Mouse (Mus musculus) erythroblast, adult 5-6 weeks (primary cell): ENCODE data around the gene Ttc3. TPM values are rescaled to one million over a fixed set of nuclear protein-coding genes. Genes with fewer than 3 reads are reported as not detected.
"Not testable (repeated sequence)": the region's sequence is repeated elsewhere in the genome, so short reads cannot be mapped to it uniquely, and the experiment has no call there.

Source experiments
- ATAC-seq: replicated peaks from 2 replicates; pipeline ENCODE4 v1.8.0; 2016; ENCODE audit warnings: moderate number of reproducible peaks, mild to moderate bottlenecking, moderate TSS enrichment, inconsistent platforms; ENCODE audit not compliant: poor library complexity, low FRiP score, severe bottlenecking
- total RNA-seq, 2 experiments: library from RNA; stranded (forward) in 1 of 2; stranded (reverse) in 1 of 2; fragments of 150-400 nt in 1 of 2; fragments of 200-764, 138-1000 nt in 1 of 2; gene quantifications; 2 replicates each; pipeline versions ENCODE4 v1.2.3 to v1.2.4; 2015 to 2017; ENCODE audit warnings: low replicate concordance in 2 of 2

The Ttc3 gene
- total RNA-seq, 2 experiments from 2014 or later: 12.4 to 13.6 TPM

- ATAC-seq: no peak
These were observed 114.5 kb downstream of the Ttc3 start for GRCm38 (mm10) chr16:94484752-94485535.

DNA sequence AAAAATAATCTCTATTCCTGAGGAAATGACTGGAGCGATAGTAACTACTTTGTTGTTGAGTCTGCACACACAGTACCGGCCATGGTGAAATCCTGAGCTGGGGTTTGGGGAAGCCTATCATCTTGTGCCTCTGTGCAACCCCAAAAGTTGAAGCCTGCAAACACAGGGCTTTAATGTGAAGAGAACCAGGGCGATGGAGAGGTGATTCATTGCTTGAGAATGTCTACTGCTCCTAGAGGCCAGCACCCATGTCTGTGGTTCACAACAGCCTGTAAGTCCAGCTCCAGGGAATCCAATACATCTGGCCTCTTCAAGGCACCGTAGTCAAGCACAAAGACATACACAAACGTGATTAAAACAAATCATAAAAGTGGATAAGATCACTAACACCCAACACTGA is 116.9 kb downstream of the Ttc3 start:
- ATAC-seq: no peak

- ATAC-seq: no peak
These were observed 118.9 kb downstream of the Ttc3 start for GRCm38 (mm10) chr16:94489326-94489725.

- ATAC-seq: not testable (repeated sequence)
These were observed 126.8 kb downstream of the Ttc3 start for GRCm38 (mm10) chr16:94497176-94497575.

DNA sequence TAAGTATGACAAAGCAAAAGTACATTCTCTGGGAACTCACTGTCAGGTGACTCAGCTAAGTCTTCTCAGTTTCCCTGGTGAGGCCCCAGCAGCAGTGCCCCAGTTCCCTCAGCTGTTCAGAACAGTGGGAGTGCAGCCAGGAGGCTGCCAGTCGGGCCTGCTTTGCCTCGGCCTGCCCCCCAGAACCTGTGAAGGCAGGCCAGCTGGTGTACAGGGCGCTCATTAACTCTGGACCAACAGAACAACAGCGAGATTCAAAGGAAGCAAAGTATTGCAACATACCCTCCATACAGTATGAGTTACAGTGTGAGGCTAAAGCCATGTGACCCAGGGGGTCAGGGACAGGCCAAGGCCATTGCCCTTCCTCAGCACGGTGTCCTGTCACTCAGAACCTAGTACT is 127.5 kb downstream of the Ttc3 start:
- ATAC-seq: no peak

DNA sequence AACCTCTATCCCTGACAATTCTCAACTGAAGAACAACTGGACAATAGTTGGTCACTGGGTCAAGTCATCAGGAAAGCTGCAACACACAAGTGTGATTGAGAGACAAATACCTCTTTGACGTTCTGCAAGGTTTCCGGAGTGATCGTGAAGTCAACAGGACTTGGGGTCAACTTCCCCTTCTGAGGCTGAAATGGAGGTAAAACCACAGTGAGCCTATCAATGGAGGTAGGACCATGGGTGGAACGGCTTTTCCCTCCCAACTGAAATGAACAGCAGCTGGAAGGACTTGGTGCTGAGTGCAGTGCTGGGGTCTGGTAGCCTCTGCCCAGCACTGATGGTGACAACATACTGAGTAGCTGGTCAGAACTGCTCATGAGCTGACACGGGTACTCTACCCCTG is 133.8 kb downstream of the Ttc3 start:
- no peak for ATAC-seq

- ATAC-seq: no peak
These were observed 136.7 kb downstream of the Ttc3 start for GRCm38 (mm10) chr16:94507071-94507470.

DNA sequence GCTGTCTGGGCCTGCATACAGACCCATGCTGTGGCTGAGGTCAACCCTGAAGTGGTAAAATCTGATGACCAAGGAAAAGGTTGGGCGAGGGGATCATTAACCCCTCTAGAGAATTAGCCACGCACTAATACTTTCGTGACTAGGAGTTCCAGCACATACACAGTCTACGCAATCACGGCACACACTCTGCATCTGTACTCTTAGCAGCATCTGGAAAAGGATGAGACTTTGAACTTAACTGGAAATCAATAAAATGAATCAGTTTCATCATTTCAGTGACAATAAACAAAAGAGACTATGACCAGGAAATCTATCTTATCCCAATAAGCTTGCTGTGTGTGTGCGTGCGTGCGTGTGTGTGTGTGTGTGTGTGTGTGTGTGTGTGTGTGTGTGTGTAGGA is 138.4 kb downstream of the Ttc3 start:
- no peak for ATAC-seq

DNA sequence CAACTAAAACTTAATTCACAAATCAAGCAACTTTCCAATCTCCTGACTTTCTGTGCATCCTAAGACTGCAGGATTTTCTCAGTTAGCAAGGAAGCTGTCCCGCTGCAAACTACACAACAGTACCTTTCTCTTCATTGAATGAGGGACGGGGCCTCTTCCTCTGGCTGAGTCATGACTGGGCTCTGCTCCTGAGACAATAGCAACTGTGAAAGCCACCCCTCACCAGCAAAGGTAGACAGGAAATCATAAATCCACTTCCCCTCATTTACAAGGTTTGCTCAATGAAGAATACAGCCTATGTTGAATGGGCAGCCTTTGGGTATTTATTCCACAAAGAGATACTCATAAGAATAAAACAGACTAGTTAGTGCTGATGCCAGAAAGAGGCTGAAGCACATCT is 139.6 kb downstream of the Ttc3 start:
- ATAC-seq: no peak

DNA sequence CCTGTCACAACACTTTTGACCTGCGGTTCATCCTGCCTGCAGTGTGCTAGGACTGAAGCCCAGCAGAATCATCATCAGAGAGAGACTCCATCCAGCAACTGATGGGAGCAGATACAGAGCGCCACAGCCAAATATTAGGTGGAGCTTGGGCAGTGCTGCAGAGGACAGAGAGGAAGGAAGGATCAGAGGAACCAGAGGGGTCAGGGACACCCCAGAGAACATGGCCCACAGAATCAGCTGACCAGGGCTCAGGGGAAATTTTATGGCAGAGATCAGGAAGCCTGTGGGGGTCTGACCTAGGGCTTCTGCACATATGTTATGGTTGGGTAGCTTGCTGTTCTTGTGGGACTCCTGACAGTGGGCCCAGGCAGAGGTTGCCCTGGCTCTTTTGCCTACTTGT is 147.2 kb downstream of the Ttc3 start:
- ATAC-seq: no peak

Other genes starting within 250 kb of the Ttc3 start
- gene Hlcs, start 57.0 kb upstream of the Ttc3 start, total RNA-seq (2015; ENCODE audit: low replicate concordance): 0.96 and 2.1 TPM in 2 replicates
- 0.94 and 2.6 TPM in 2 replicates for gene Hlcs, start 57.0 kb upstream of the Ttc3 start, total RNA-seq (2017; ENCODE audit: low replicate concordance)
- not detected in 2 replicates for gene Ripply3, start 42.2 kb upstream of the Ttc3 start, total RNA-seq (2015; ENCODE audit: low replicate concordance)
- gene Ripply3, start 42.2 kb upstream of the Ttc3 start, total RNA-seq (2017; ENCODE audit: low replicate concordance): not detected in 2 replicates
- gene Pigp, start 1.2 kb downstream of the Ttc3 start, total RNA-seq (2015; ENCODE audit: low replicate concordance): 11.1 and 14.2 TPM in 2 replicates
- gene Pigp, start 1.2 kb downstream of the Ttc3 start, total RNA-seq (2017; ENCODE audit: low replicate concordance): 5.0 TPM in 1 of 2 replicates, not detected in the other
- 5.2 and 8.4 TPM in 2 replicates for gene Vps26c, start 156.2 kb downstream of the Ttc3 start, total RNA-seq (2015; ENCODE audit: low replicate concordance)
- 4.5 and 19.8 TPM in 2 replicates for gene Vps26c, start 156.2 kb downstream of the Ttc3 start, total RNA-seq (2017; ENCODE audit: low replicate concordance)
- gene Dyrk1a, start 199.4 kb downstream of the Ttc3 start, total RNA-seq (2015; ENCODE audit: low replicate concordance): 34.3 and 65.1 TPM in 2 replicates
- gene Dyrk1a, start 199.4 kb downstream of the Ttc3 start, total RNA-seq (2017; ENCODE audit: low replicate concordance): 60.3 and 66.8 TPM in 2 replicates